Mouse (Mus musculus) liver, embryonic 14 days (tissue): ENCODE data around the gene Olfr26. TPM values are rescaled to one million over a fixed set of nuclear protein-coding genes. Genes with fewer than 3 reads are reported as not detected.

Source experiments
- polyA plus RNA-seq: library from polyadenylated mRNA; depleted of rRNA; stranded (reverse); fragments of >200 nt; gene quantifications from 2 replicates; pipeline ENCODE4 v1.2.3, GENCODE M21; 2012; rRNA removed

The Olfr26 gene
- polyA plus RNA-seq: not detected in 2 replicates

GRCm38 (mm10) chr9:38854760-38855159 lies at the start of gene Olfr26:
Gene Olfr26 (plus strand): TSS chr9:38855060.

GRCm38 (mm10) chr9:38814314-38814713 lies 40.5 kb upstream of the Olfr26 start, which contains the start of gene Olfr922:
Gene Olfr922 (plus strand): TSS chr9:38814614.

GRCm38 (mm10) chr9:38826245-38826644 lies 28.6 kb upstream of the Olfr26 start, which contains the start of gene Olfr923:
Gene Olfr923 (plus strand): TSS chr9:38826545.

GRCm38 (mm10) chr9:38844149-38844548 lies 10.7 kb upstream of the Olfr26 start, which contains the start of gene Olfr924:
Gene Olfr924 (plus strand): TSS chr9:38844449.

GRCm38 (mm10) chr9:38876826-38877225 lies 22.0 kb downstream of the Olfr26 start, which contains the start of gene Olfr926:
Gene Olfr926 (plus strand): TSS chr9:38877126.

Other genes with a start within 250 kb of the Olfr26 start
- not detected in 2 replicates for gene Olfr914, start 250.0 kb upstream of the Olfr26 start, polyA plus RNA-seq
- gene Olfr916, start 195.2 kb upstream of the Olfr26 start, polyA plus RNA-seq: not detected in 2 replicates
- gene Olfr917, start 189.2 kb upstream of the Olfr26 start, polyA plus RNA-seq: not detected in 2 replicates
- not detected in 2 replicates for gene Olfr918, start 180.5 kb upstream of the Olfr26 start, polyA plus RNA-seq
- gene Olfr919, start 151.4 kb upstream of the Olfr26 start, polyA plus RNA-seq: not detected in 2 replicates
- 4.3 and 5.0 TPM in 2 replicates for gene Vwa5a, start 136.8 kb upstream of the Olfr26 start, polyA plus RNA-seq
- 0.03 and 0.05 TPM in 2 replicates for gene Olfr920, start 102.8 kb upstream of the Olfr26 start, polyA plus RNA-seq
- gene Olfr921, start 82.0 kb upstream of the Olfr26 start, polyA plus RNA-seq: not detected in 2 replicates
- not detected in 2 replicates for gene Olfr922, start 40.4 kb upstream of the Olfr26 start, polyA plus RNA-seq
- not detected in 2 replicates for gene Olfr923, start 28.5 kb upstream of the Olfr26 start, polyA plus RNA-seq
- gene Olfr924, start 10.6 kb upstream of the Olfr26 start, polyA plus RNA-seq: not detected in 2 replicates
- not detected in 2 replicates for gene Olfr926, start 22.1 kb downstream of the Olfr26 start, polyA plus RNA-seq
- gene Olfr930, start 74.7 kb downstream of the Olfr26 start, polyA plus RNA-seq: not detected in 2 replicates
- not detected in 2 replicates for gene Olfr933, start 117.3 kb downstream of the Olfr26 start, polyA plus RNA-seq
- gene Olfr934, start 133.3 kb downstream of the Olfr26 start, polyA plus RNA-seq: not detected in 2 replicates
- gene Olfr935, start 144.6 kb downstream of the Olfr26 start, polyA plus RNA-seq: not detected in 2 replicates
- not detected in 2 replicates for gene Olfr146, start 168.3 kb downstream of the Olfr26 start, polyA plus RNA-seq
- gene Olfr937, start 209.9 kb downstream of the Olfr26 start, polyA plus RNA-seq: not detected in 2 replicates
- not detected in 2 replicates for gene Olfr938, start 223.8 kb downstream of the Olfr26 start, polyA plus RNA-seq